Mouse (Mus musculus): Measurements from ENCODE around the gene Pdk1.

GRCm38 (mm10) chr2:71887269-71887668 is 14.2 kb downstream of the Pdk1 start:
- TF ChIP-seq CTCF (IDR thresholded peaks at IDR 0.05; ENCODE audit: control insufficient read depth, insufficient read depth, insufficient read length) (no peak), FOSL1 (IDR thresholded peaks at IDR 0.05; ENCODE audit: insufficient read depth, low read length, poor library complexity, severe bottlenecking) (no peak), MAX (IDR thresholded peaks at IDR 0.05) (no peak)

All from C2C12 (cell line).